Mouse (Mus musculus) heart, postnatal 0 days (tissue): ENCODE results near the gene Filip1.

Source experiments
- CTCF ChIP-seq: IDR thresholded peaks from 2 replicates; pipeline ENCODE4 v1.5.1; 2016; ENCODE audit warnings: antibody characterized with exemption, control low read depth, low read depth
- EP300 ChIP-seq: IDR thresholded peaks from 2 replicates; pipeline ENCODE4 v1.6.1; 2016; ENCODE audit warnings: antibody characterized with exemption, low read depth

DNA sequence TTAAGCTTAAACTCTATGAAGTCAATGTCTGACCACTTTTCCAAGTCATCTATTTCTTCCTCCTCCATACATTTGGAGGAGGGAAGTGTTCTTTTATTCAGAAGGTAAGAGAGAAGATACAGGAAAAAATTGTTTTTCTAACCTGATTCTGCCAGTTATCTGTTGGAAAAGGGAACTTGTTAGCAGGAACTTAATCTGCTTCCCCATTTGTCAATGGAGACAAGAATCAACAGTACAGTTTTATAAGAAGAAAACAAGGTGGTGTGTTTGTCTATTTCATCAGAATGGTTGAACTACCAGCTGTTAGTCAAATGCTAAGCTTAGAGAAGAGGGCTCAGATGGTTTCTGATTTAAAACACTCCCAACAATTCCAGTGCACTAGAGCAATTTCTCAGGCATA lies 165.6 kb downstream of the Filip1 start:
- no peak for TF ChIP-seq CTCF
- TF ChIP-seq EP300, result no peak
